Mouse (Mus musculus): ENCODE results near the gene Fat1. TPM values are rescaled to one million over a fixed set of nuclear protein-coding genes. Genes with fewer than 3 reads are reported as not detected.

Gene Fat1
- polyA plus RNA-seq, 1 experiment, result under 0.01 TPM

DNA sequence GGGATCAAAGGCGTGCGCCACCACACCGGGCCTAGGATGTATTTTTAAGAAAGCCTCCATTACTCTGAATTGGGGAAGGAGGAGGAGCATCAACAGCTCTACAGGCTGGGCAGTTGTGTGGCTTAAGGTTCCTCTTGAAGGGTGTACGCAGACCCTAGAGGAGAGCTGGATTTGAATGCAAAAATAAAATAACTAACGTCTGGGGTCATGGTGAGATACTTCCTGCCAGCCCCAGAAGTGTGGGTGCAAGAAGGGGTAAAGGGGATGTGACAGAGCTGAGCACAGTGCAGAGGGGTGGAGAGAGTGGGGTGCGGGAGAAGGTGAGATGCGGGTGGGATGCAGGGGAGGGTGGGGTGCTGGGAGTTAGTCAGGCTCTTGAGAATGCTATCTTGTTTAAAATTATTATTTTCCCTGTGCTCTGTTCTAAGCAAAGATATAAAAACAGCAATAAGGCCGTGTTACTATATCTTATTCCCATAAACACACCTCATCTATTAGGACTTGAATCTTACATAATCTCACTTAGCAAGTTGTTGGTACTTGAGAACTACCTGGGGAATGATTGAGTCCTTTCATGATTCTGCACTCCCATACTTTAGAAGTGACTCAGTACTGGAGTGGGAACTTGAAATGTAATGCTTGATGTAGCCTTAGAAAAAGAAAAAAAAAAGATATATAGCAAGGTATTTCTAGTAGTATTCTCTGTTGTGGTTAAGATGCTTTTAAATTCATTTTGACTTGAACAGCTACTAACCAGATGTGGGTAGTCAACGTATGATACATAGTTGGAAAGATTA, 2.5 kb upstream of the Fat1 start:
- TF ChIP-seq TAL1 (IDR thresholded peaks at IDR 0.05; ENCODE audit: low read length), result no peak
- no peak for TF ChIP-seq GATA1 (IDR thresholded peaks at IDR 0.05; ENCODE audit: low read length)
- peaks cover 40% of the 10 kb centered on the region for H3K27me3 ChIP-seq (ENCODE audit: control insufficient read depth)
- H3K36me3 ChIP-seq (ENCODE audit: control insufficient read depth), result no peaks in the 10 kb centered on the region
- H3K4me3 ChIP-seq (replicated peaks), result no peak overlapping the region
- peaks cover 2% of the 10 kb centered on the region; the same call in 1 of the 2 replicates for H3K9me3 ChIP-seq (ENCODE audit: control insufficient read depth, low read length)
- H3K4me1 ChIP-seq (ENCODE audit: control insufficient read depth), result no peaks in the 10 kb centered on the region

- TF ChIP-seq GATA1 (IDR thresholded peaks at IDR 0.05; ENCODE audit: low read length), result no peak
- TF ChIP-seq TAL1 (IDR thresholded peaks at IDR 0.05; ENCODE audit: low read length), result no peak
- Histone ChIP-seq H3K4me1 (ENCODE audit: control insufficient read depth) (no peaks in the 10 kb centered on the region), H3K36me3 (ENCODE audit: control insufficient read depth) (no peaks in the 10 kb centered on the region), H3K27me3 (ENCODE audit: control insufficient read depth) (peaks cover 48% of the 10 kb centered on the region), H3K4me3 (replicated peaks) (no peak overlapping the region), H3K9me3 (ENCODE audit: control insufficient read depth, low read length) (peaks cover under 1% of the 10 kb centered on the region)
Measured at GRCm38 (mm10) chr8:44933478-44933877, 1.8 kb upstream of the Fat1 start.

DNA sequence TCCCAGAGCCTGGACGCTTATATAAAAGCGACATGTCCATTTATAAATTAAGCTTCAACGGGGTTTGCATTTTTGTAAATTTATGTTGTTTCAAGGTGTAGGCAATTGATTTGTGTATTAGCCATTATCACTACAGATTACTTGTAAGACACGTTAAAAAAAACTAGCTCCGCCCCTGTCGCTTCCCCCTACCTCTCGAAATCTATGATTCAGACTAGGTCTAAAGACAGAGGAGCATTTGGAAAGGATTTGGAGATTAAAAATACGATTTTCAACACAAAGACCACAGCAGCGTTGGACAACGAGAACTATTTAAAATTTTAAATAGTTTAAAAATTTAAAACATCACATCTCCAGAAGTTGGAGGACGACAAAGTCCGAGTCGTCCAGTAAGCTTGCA, 831 bp upstream of the Fat1 start:
- Histone ChIP-seq H3K36me3 (ENCODE audit: control insufficient read depth) (no peaks in the 10 kb centered on the region), H3K4me3 (replicated peaks) (no peak overlapping the region), H3K27me3 (ENCODE audit: control insufficient read depth) (peaks cover 54% of the 10 kb centered on the region), H3K9me3 (ENCODE audit: control insufficient read depth, low read length) (no peaks in the 10 kb centered on the region; the same call in 1 of the 2 replicates), H3K4me1 (ENCODE audit: control insufficient read depth) (no peaks in the 10 kb centered on the region)
- TF ChIP-seq GATA1 (IDR thresholded peaks at IDR 0.05; ENCODE audit: low read length) (no peak), TAL1 (IDR thresholded peaks at IDR 0.05; ENCODE audit: low read length) (no peak)

DNA sequence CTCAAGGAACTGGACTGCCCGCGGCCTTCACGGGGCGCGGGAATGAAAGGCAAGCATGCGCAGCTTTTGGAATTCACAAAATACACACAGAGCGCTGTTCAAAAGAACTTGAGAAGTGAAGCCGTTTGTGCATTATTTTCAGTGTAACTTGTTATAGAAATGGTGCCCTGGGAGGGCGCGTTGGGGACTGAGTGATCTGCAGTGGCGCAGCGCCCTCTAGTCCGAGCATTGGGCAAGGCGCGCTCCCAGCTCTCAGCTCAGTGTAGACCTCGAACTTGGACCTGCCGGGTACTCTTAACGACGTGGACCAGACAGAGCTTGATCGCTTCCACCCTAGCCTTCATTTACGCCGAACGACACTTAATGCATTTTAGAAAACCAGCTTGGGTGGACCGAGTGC, 494 bp downstream of the Fat1 start:
- H3K9me3 ChIP-seq (ENCODE audit: control insufficient read depth, low read length), result no peaks in the 10 kb centered on the region; the same call in 1 of the 2 replicates
- no peak overlapping the region for H3K4me3 ChIP-seq (replicated peaks)
- H3K4me1 ChIP-seq (ENCODE audit: control insufficient read depth), result no peaks in the 10 kb centered on the region
- peaks cover 60% of the 10 kb centered on the region for H3K27me3 ChIP-seq (ENCODE audit: control insufficient read depth)
- no peaks in the 10 kb centered on the region for H3K36me3 ChIP-seq (ENCODE audit: control insufficient read depth)
- TF ChIP-seq GATA1 (IDR thresholded peaks at IDR 0.05; ENCODE audit: low read length), result no peak
- no peak for TF ChIP-seq TAL1 (IDR thresholded peaks at IDR 0.05; ENCODE audit: low read length)

DNA sequence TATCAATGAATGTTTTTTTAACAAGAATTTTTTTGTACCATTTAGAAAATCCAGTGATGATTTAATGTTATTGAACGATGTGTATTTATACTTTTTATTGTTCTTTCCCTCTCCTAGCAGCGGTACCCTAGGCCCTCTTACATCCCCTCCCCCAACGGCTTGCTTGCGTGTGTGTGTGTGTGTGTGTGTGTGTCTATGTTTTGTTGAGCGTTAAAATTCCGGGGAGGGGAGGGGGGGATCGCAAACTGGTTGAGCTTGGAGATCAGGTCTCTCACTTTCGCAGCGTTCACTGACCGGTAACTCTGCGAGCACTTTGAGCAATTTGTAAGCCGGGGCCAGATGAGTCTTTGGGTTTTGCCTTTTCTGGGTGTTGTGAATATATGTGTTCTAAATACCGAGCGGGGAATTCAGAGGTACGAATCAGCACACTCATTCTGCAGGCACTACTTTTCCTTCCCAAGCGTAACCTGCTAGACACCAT, 1.3 kb downstream of the Fat1 start:
- no peak overlapping the region for H3K4me3 ChIP-seq (replicated peaks)
- H3K4me1 ChIP-seq (ENCODE audit: control insufficient read depth), result no peaks in the 10 kb centered on the region
- no peaks in the 10 kb centered on the region; the same call in 1 of the 2 replicates for H3K9me3 ChIP-seq (ENCODE audit: control insufficient read depth, low read length)
- no peaks in the 10 kb centered on the region for H3K36me3 ChIP-seq (ENCODE audit: control insufficient read depth)
- no peak for TF ChIP-seq GATA1 (IDR thresholded peaks at IDR 0.05; ENCODE audit: low read length)
- no peak for TF ChIP-seq TAL1 (IDR thresholded peaks at IDR 0.05; ENCODE audit: low read length)
- H3K27me3 ChIP-seq (ENCODE audit: control insufficient read depth), result peaks cover 60% of the 10 kb centered on the region

GRCm38 (mm10) chr8:44937141-44937825, 2.0 kb downstream of the Fat1 start:
- H3K9me3 ChIP-seq (ENCODE audit: control insufficient read depth, low read length), result no peaks in the 10 kb centered on the region; the same call in 1 of the 2 replicates
- no peaks in the 10 kb centered on the region for H3K4me1 ChIP-seq (ENCODE audit: control insufficient read depth)
- peaks cover 60% of the 10 kb centered on the region for H3K27me3 ChIP-seq (ENCODE audit: control insufficient read depth)
- TF ChIP-seq GATA1 (IDR thresholded peaks at IDR 0.05; ENCODE audit: low read length) (no peak), TAL1 (IDR thresholded peaks at IDR 0.05; ENCODE audit: low read length) (no peak)
- H3K36me3 ChIP-seq (ENCODE audit: control insufficient read depth), result no peaks in the 10 kb centered on the region
- H3K4me3 ChIP-seq (replicated peaks), result peak overlapping the region; percentile 21

DNA sequence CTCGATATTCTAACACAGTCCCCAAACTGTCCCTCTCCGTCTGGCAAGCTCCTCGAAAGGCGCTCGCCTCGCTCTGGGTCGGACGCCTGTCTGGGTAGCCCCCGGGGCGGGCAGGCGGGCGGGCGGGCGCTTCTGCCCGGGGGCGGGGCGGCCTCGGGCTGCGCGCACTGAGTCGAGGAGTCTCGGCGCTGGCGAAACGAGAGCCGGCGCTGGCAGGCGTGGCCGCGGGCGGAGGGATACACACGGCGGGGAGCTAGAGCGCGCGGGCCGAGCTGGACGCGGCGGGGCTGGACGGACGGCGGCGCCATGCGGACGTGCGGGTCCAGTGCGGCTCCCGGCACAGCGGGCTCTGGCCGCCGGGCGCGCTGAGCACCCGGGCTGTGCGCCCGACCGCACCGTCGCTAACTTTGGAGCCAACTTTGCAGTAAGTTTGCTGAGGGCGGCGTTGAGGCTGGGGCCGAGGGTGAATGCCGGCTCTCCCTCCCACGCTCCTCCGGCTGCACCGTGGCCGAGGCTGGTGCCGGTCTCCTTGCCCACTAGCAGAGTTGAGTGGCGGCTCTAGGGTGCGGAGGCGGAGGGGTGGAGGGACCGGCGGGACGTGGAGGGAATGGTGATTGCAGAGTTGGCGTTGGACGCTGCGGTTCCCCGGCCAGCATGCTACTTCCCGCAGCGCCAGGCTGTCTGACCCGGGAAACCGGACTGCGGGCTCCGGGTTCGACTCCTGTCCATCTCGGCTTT, 2.8 kb downstream of the Fat1 start:
- Histone ChIP-seq H3K4me3 (replicated peaks) (peak overlapping the region; percentile 58), H3K9me3 (ENCODE audit: control insufficient read depth, low read length) (no peaks in the 10 kb centered on the region; the same call in 1 of the 2 replicates), H3K4me1 (ENCODE audit: control insufficient read depth) (no peaks in the 10 kb centered on the region), H3K36me3 (ENCODE audit: control insufficient read depth) (no peaks in the 10 kb centered on the region), H3K27me3 (ENCODE audit: control insufficient read depth) (peaks cover 60% of the 10 kb centered on the region)
- TF ChIP-seq GATA1 (IDR thresholded peaks at IDR 0.05; ENCODE audit: low read length) (no peak), TAL1 (IDR thresholded peaks at IDR 0.05; ENCODE audit: low read length) (no peak)

GRCm38 (mm10) chr8:44938643-44938979, 3.4 kb downstream of the Fat1 start:
- Histone ChIP-seq H3K27me3 (ENCODE audit: control insufficient read depth) (peaks cover 60% of the 10 kb centered on the region), H3K4me1 (ENCODE audit: control insufficient read depth) (no peaks in the 10 kb centered on the region), H3K36me3 (ENCODE audit: control insufficient read depth) (no peaks in the 10 kb centered on the region), H3K4me3 (replicated peaks) (peak overlapping the region; percentile 58), H3K9me3 (ENCODE audit: control insufficient read depth, low read length) (no peaks in the 10 kb centered on the region; the same call in 1 of the 2 replicates)
- TF ChIP-seq TAL1 (IDR thresholded peaks at IDR 0.05; ENCODE audit: low read length), result no peak
- TF ChIP-seq GATA1 (IDR thresholded peaks at IDR 0.05; ENCODE audit: low read length), result no peak

DNA sequence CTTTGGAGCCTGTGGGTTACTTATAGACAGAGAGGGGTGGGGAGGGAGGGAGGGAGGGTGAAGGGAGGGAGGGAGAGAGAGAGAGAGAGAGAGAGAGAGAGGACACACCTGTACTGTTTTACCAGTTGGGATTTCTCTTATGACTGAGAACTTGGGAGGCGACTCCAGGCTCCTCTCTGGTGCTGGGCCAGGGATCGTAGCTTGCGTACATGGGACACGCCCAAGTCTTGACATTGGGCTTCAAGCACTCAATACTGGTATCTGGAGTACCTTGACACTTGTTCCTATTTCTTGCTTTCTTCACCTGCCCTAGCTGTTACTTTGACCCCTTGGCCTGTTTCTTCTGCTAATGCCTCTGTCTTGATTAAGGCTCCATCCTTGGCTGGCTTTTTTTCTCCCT, 10.3 kb downstream of the Fat1 start:
- H3K4me1 ChIP-seq (ENCODE audit: control insufficient read depth), result no peaks in the 10 kb centered on the region
- no peak overlapping the region for H3K4me3 ChIP-seq (replicated peaks)
- H3K27me3 ChIP-seq (ENCODE audit: control insufficient read depth), result no peaks in the 10 kb centered on the region
- TF ChIP-seq GATA1 (IDR thresholded peaks at IDR 0.05; ENCODE audit: low read length) (no peak), TAL1 (IDR thresholded peaks at IDR 0.05; ENCODE audit: low read length) (no peak)
- peaks cover 24% of the 10 kb centered on the region for H3K9me3 ChIP-seq (ENCODE audit: control insufficient read depth, low read length)
- no peaks in the 10 kb centered on the region for H3K36me3 ChIP-seq (ENCODE audit: control insufficient read depth)

Measured in erythroblast, embryonic 14.5 days (primary cell).